Mouse (Mus musculus) retina, adult 2 months (tissue): ENCODE measurements around the gene Ubxn1.

Experiments
- DNase-seq: peaks from one replicate; pipeline ENCODE4 v3.0.0-alpha.2; 2012; ENCODE audit warnings: low read depth, low spot score

Ubxn1 gene

DNA sequence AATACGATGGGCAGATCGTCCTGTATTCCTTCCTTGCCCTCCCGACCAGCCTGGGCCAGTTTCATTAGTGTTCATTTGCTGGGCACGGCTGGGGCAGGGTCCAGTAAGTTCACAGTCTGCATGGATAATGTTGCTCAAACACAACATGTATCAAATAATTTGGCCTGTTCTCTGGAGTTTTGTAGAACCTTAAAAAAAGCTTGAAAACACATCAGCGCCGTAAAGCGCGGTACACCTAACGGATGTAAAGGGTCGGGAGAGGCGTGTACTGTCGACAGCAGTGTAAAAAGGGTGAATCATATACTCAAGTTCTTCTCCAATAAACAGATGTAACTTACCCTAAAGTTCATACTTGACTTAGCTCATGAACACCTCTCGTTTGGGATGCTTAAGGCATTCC, 27.3 kb downstream of the Ubxn1 start:
- DNase-seq: no peak

DNA sequence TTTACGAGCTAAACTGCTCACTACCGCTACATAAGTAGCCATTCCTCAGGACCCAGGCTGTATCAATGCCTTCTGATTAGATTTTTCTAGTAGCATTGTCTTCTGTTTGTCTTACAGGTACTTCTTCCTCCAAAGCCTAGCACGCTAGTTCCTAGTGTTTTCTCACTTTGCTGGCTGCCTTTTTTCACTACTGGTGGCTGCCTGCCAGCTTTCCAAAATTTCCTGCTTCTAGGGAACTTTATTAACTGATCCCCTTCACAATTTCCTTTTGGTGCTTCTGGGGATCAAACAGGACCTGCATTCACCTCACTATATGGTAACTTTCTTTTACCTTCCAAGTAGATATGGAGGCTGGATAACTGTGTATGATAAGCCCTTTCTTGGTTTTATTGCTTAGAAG, 27.8 kb downstream of the Ubxn1 start:
- DNase-seq: no peak

- DNase-seq: no peak
These were observed 32.1 kb downstream of the Ubxn1 start for GRCm38 (mm10) chr19:8903412-8903811.

GRCm38 (mm10) chr19:8908531-8908930, 37.2 kb downstream of the Ubxn1 start:
- no peak for DNase-seq

- no peak for DNase-seq
These were observed 40.5 kb downstream of the Ubxn1 start for GRCm38 (mm10) chr19:8911810-8912209.

- DNase-seq: no peak
These were observed 42.9 kb downstream of the Ubxn1 start for GRCm38 (mm10) chr19:8914212-8914611.

GRCm38 (mm10) chr19:8919000-8919399, 47.7 kb downstream of the Ubxn1 start:
- no peak for DNase-seq

GRCm38 (mm10) chr19:8919684-8920072, 48.4 kb downstream of the Ubxn1 start:
- DNase-seq: no peak

DNA sequence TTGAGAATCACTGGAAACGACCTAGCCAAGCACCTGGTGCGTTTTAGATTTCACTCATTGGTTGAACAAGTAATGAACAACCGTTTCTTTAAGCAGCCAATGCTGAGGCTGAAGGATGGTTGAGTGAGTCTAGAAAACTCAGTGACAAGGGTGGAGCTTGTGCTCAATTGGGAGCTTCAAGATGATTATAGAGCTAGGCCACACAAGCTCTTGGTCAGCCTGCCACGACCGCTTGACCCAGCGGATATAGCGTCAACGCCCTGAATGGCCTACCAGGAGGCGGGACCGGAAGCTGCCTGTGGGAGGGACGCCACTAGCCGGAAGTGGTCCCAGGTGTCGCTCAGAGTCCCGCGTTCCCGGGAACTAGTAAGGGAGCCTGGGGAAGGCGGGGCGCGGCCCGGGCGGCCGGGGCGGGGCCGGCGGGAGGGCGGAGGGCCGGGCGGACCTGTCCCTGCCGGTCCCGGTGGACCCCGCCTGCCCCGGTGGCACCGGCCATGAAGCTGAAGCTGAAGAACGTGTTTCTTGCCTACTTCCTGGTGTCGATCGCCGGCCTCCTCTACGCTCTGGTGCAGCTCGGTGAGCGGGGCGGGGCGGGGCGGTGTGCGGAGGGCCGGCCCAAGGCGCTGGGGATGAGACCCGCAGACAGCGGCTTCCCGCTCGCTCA, 48.9 kb downstream of the Ubxn1 start, which contains the start of gene B3gat3:
B3gat3 (plus strand) TSS at position 302 of the 664 bp plus-strand sequence.
- DNase-seq: peak; percentile 86

DNA sequence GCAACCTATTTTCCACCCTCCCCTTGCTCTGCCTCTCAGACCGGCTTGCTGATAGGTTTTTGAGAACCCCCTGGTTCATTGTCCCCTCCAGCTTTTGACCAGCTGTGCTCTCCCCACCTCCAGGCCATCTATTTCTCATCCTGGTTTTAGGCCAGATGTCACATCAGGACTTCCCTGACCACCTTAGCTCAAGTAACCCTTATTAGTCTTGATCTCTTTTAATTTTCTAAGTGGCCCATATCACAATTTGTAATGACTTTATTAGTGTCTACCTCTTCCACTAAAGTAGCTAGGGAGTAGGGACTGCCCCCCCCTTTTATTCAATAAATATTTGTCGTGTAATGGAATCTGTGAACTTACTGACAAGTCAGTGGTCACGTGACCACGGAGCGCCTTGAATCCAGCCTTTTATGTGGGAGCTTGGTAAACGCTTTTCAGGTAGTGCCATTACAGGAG, 49.6 kb downstream of the Ubxn1 start:
- DNase-seq: no peak

DNA sequence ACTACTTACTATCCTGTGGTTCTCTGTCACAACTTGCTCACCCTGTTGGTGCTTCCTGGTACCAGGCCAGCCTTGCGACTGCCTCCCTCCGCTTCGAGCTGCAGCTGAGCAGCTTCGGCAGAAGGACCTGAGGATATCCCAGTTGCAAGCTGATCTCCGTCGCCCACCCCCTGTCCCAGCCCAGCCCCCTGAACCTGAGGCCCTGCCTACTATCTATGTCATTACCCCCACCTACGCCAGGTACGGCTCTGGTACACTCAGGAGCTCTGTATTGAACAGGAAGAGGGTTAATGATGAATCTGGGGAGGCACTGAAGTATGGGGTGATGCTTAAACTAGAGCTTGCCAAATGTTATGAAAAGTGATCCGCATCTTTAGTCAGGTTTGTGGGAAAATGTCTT, 50.4 kb downstream of the Ubxn1 start:
- DNase-seq: no peak
